Mouse (Mus musculus): ENCODE measurements around the gene Emsy. TPM values are rescaled to one million over a fixed set of nuclear protein-coding genes. Genes with fewer than 3 reads are reported as not detected.

Emsy gene
- 62.1 TPM for polyA plus RNA-seq (2015; fragmentation: Illumina TruSeq; extraction: RNeasy Lipid Tissue Mini Kit (QIAGEN cat#74804); ENCODE audit: insufficient read depth, low replicate concordance)

GRCm38 (mm10) chr7:98656531-98657221, at the start of gene Emsy:
TSS of gene Emsy (minus strand) at chr7:98656783.

GRCm38 (mm10) chr7:98702283-98703240, 46.0 kb upstream of the Emsy start, which contains the start of gene Thap12:
TSS of gene Thap12 (plus strand) at chr7:98703103.

Other genes starting within 250 kb of the Emsy start
- not detected for gene Gucy2d, start 216.4 kb downstream of the Emsy start, polyA plus RNA-seq (2015; fragmentation: Illumina TruSeq; extraction: RNeasy Lipid Tissue Mini Kit (QIAGEN cat#74804); ENCODE audit: insufficient read depth, low replicate concordance)
- 2.7 TPM for gene Lrrc32, start 167.5 kb downstream of the Emsy start, polyA plus RNA-seq (2015; fragmentation: Illumina TruSeq; extraction: RNeasy Lipid Tissue Mini Kit (QIAGEN cat#74804); ENCODE audit: insufficient read depth, low replicate concordance)
- gene Thap12, start 46.3 kb upstream of the Emsy start, polyA plus RNA-seq (2015; fragmentation: Illumina TruSeq; extraction: RNeasy Lipid Tissue Mini Kit (QIAGEN cat#74804); ENCODE audit: insufficient read depth, low replicate concordance): 66.5 TPM
- 0.41 TPM for gene Wnt11, start 178.3 kb upstream of the Emsy start, polyA plus RNA-seq (2015; fragmentation: Illumina TruSeq; extraction: RNeasy Lipid Tissue Mini Kit (QIAGEN cat#74804); ENCODE audit: insufficient read depth, low replicate concordance)